Mouse (Mus musculus): ENCODE results near the gene Cttnbp2.

Gene Cttnbp2

DNA sequence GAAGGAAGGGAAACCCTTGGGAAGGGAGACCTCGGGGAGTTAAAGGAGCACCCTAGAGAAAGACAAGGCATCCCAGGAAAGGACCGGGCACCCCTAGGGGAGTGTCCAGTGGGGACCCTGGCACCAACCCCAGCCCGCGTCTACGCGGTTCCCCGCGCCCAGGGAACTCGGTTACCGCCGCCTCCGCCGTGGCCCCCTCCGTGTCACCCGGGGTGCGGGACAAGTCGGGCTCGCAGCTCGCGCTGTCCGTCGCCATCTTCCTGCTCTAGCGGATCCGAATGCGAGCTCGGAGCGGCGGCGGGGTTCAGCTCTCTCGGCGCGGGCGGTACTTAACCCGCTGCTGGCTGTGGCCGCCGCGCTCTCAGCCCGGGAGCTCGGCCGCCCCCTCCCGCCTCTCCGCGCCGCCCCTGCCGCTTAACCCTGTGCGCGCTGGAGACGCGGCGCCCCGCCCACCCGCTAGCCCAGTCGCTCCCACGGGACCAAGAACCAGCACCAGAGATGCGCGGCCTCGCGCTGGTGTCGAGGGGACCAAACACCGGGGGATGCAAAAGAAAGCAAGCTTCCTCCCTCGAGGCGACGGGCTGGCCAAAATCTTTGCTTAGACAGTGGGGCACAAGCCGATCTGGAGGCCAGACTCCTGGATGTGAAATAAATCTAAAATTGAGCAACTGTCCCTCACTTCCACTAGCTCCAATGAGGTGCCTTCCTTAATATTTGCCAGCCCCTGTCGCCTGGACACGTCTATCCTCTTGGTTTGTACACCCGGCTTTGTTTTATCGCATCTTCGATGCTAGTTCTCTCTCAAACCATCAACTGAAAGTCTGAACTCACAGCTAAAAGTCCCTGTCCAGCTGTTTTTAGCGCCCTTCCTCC lies at the start of gene Cttnbp2:
TSS of gene Cttnbp2 (minus strand) at position 364 of the 873 bp plus-strand sequence.
- peak; percentile 5 for DNase-seq (ENCODE audit: extremely low read depth, insufficient read length, low spot score)

DNA sequence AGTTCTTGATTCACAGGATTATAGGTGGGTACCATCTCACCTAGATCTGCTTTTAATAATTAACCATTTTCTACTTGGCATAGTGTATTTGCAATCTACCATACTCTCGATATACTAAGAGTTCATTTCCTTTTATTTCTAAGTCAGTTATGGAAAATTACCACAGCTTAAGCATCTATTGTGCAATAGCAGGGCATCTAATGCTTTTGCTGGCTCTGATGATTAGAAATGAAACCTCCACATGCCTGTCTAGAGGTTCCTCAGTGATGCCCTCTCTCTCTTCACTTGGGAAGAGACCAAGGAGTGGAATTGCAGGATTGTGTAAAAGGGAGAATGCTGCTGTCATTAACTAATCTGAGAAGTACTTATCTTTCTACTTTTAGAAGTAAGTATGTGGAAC lies 44.4 kb upstream of the Cttnbp2 start:
- no peak for DNase-seq (ENCODE audit: extremely low read depth, insufficient read length, low spot score)

GRCm38 (mm10) chr6:18547516-18548465 lies 33.1 kb upstream of the Cttnbp2 start:
- no peak for DNase-seq (ENCODE audit: extremely low read depth, insufficient read length, low spot score)

DNA sequence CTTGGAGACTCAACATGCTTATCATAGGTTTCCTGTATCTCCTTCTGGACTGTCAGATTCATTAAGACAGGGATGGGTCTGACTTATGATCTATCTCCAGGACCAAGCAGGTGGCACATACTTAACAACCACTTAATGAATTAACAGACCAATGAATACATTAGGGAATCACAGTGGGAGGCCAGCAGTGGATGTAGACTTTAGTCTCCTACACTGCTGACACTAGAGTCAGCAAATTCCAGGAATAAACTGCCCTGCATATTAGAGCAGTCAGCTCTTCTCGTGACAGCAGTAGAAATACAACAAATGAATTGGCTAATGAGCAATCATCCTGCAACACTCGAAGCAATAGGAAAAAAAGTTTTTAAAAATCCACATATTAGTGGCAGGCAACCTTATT lies 29.2 kb upstream of the Cttnbp2 start:
- no peak for DNase-seq (ENCODE audit: extremely low read depth, insufficient read length, low spot score)

DNA sequence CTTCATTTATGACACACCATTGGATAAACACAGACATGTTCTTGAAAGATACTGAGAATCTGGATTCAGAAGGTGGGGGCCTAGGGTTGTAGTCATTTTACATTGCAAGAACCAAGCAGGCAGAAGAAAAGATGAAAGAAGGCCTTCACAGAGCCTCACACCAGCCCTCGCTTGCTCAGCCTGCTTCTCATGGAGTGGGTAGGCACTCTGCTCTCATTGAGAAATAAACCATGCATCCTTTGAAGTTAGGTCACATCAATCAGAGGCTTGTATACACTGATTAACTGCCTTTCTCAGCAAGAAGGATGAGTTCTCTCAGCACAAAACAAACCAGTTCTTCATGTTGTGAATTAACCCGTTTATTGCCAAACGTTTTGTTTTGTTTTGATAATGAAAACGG lies 25.8 kb upstream of the Cttnbp2 start:
- DNase-seq (ENCODE audit: extremely low read depth, insufficient read length, low spot score) = no peak

GRCm38 (mm10) chr6:18530394-18530793 lies 15.8 kb upstream of the Cttnbp2 start:
- DNase-seq (ENCODE audit: extremely low read depth, insufficient read length, low spot score) = no peak

GRCm38 (mm10) chr6:18517626-18518025 lies 3.0 kb upstream of the Cttnbp2 start:
- DNase-seq (ENCODE audit: extremely low read depth, insufficient read length, low spot score) = no peak

- no peak for DNase-seq (ENCODE audit: extremely low read depth, insufficient read length, low spot score)
These were observed 801 bp downstream of the Cttnbp2 start for GRCm38 (mm10) chr6:18513611-18514473.

GRCm38 (mm10) chr6:18511886-18512285 lies 2.8 kb downstream of the Cttnbp2 start:
- DNase-seq (ENCODE audit: extremely low read depth, insufficient read length, low spot score) = no peak

DNA sequence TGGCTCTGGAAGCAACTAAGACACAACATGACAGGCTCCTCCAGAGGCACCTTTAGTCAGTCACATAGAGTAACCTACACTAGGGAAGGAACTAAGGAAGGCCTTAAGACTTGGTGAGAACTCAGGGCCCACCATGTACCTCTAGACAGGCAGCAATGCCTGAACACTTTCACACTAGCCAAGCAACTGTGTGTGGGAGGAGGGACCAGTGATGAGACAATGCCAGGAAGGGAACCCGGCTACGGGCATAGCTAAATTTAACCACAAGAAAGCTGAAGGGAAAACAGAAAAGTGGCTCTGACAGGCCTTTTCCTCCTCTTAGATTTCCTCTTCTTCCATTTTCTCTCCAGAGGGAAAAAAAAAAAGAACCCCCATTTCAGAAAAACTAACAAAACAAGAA lies 6.6 kb downstream of the Cttnbp2 start:
- DNase-seq (ENCODE audit: extremely low read depth, insufficient read length, low spot score) = no peak

- DNase-seq (ENCODE audit: extremely low read depth, insufficient read length, low spot score) = no peak
These were observed 14.8 kb downstream of the Cttnbp2 start for GRCm38 (mm10) chr6:18499833-18500232.

GRCm38 (mm10) chr6:18492977-18493376 lies 21.7 kb downstream of the Cttnbp2 start:
- DNase-seq (ENCODE audit: extremely low read depth, insufficient read length, low spot score) = no peak

GRCm38 (mm10) chr6:18492248-18492901 lies 22.3 kb downstream of the Cttnbp2 start:
- no peak for DNase-seq (ENCODE audit: extremely low read depth, insufficient read length, low spot score)

GRCm38 (mm10) chr6:18485087-18485486 lies 29.6 kb downstream of the Cttnbp2 start:
- DNase-seq (ENCODE audit: extremely low read depth, insufficient read length, low spot score) = no peak

- DNase-seq (ENCODE audit: extremely low read depth, insufficient read length, low spot score) = no peak
These were observed 30.6 kb downstream of the Cttnbp2 start for GRCm38 (mm10) chr6:18484061-18484460.

- no peak for DNase-seq (ENCODE audit: extremely low read depth, insufficient read length, low spot score)
These were observed 32.1 kb downstream of the Cttnbp2 start for GRCm38 (mm10) chr6:18482546-18482945.

DNA sequence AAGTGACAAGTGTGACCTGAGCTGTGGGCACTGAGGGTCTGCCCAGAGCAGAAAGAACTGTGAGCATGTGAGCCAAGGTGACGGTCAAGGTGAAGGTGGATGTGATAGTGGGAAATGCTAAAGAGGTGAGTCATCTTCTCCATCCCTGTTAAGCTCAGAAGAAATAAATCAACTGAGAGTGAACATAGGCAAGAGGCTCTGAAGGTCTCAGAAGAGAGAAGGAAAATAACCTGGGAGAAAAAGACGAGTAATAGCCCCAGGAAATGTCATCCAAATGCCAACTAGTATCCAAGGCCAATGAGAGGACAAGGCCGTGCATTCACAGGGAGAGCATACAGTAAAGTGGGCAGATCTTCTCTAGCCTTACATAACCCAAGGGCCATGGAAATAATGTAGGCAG lies 32.9 kb downstream of the Cttnbp2 start:
- DNase-seq (ENCODE audit: extremely low read depth, insufficient read length, low spot score) = no peak

DNA sequence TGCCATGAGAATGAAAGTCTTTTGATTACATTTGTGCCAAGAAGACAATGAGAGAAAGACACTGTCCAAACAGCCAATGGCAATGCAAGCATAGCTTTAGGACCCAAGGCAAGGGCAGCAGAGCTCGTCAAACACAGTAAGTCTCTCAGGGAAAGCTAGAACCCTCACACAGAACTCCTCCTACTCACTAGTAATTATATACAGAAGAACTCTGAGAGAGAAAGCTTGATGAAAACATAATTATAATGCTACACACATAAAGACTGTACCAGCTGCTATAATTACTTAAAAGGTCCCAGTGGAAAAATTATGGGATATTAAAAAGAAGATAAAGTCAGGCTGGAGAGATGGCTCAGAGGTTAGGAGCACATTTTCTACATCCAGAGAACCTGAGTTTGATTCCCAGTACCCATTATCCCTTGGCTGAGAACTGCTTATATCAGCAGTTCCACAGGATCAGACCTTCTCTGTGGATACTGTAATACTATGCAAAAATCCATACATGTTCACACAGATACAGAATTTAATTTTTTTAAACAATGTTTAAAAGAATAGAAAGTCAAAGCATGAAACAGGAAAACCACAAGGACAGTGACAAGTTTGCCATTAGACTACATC lies 37.2 kb downstream of the Cttnbp2 start:
- no peak for DNase-seq (ENCODE audit: extremely low read depth, insufficient read length, low spot score)

DNA sequence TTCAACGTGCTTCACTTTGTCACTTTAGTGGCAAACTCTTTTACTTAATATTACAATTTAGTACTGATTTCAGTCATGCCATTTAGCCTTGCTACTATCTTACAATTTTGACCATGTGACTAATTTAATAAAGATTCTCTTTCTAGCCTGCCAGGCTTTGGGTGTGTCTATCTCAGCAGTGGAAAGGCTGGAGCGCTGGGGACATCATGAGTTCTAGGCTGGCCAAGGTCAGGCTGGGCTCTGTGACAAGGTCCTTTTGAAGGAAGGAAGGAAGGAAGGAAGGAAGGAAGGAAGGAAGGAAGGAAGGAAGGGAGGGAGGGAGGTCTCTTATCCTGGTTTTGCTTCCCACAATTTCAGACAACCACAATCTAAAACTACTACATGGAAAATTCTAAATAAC lies 39.7 kb downstream of the Cttnbp2 start:
- no peak for DNase-seq (ENCODE audit: extremely low read depth, insufficient read length, low spot score)

DNA sequence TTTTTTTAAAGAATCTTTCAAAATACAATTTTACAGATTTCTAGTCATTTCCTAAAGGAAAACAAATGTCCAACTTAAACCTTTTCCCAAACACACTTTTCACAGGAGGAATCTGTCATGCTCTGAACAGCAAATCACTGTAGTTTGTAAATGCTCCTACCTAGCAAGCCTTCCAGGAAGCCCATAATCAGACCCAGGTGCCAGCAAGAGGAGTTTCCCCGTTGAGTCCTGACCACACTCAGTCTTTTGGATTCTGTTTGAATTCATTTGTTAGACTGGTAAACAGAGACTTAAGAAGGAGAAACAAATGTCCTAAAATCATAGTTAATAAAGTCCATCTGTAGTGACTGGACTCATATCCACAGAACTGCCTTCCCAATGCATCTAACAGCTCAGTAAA lies 40.1 kb downstream of the Cttnbp2 start:
- DNase-seq (ENCODE audit: extremely low read depth, insufficient read length, low spot score) = no peak
